Mouse (Mus musculus): Measurements from ENCODE around the gene Foxc1. TPM values are rescaled to one million over a fixed set of nuclear protein-coding genes. Genes with fewer than 3 reads are reported as not detected.

Foxc1 gene
- total and polyA plus RNA-seq, 3 experiments: 0.01 TPM; not detected in 2

- no peak overlapping the region for H3K27ac ChIP-seq (ENCODE audit: control insufficient read depth, low read depth, low read length)
- TF ChIP-seq BHLHE40 (IDR thresholded peaks at IDR 0.05; ENCODE audit: borderline replicate concordance, low read depth, low read length) (no peak), MAX (IDR thresholded peaks at IDR 0.05; ENCODE audit: low read length) (no peak), KAT2A (conservative IDR thresholded peaks at IDR 0.05; ENCODE audit: low read depth, low read length) (no peak), MYB (IDR thresholded peaks at IDR 0.05; ENCODE audit: low read depth, low read length) (no peak), RAD21 (IDR thresholded peaks at IDR 0.05; ENCODE audit: low read depth, low read length) (no peak)
- H3K9me3 ChIP-seq (replicated peaks; ENCODE audit: insufficient read depth, low read length): no peaks in the 10 kb centered on the region
- no peak overlapping the region for H3K9ac ChIP-seq (ENCODE audit: control insufficient read depth, low read depth, low read length, poor library complexity, severe bottlenecking)
- no peaks in the 10 kb centered on the region for H3K36me3 ChIP-seq (ENCODE audit: control insufficient read depth in 1 of 2, insufficient read depth in 2 of 2, low read length in 2 of 2)
- H3K79me2 ChIP-seq (ENCODE audit: control insufficient read depth, insufficient read depth, low read length, poor library complexity): no peaks in the 10 kb centered on the region
- no peak for DNase-seq (ENCODE audit: low read depth, low spot score)
- H3K27me3 ChIP-seq (ENCODE audit: control insufficient read depth in 1 of 2, insufficient read depth in 2 of 2, low read length in 2 of 2): no peaks in the 10 kb centered on the region
- no peak overlapping the region for H3K4me3 ChIP-seq (ENCODE audit: control insufficient read depth in 1 of 2, insufficient read depth in 1 of 2, low read depth in 2 of 2, low read length in 2 of 2)
- H3K4me1 ChIP-seq (ENCODE audit: control insufficient read depth in 1 of 2, insufficient read depth in 2 of 2, low read length in 2 of 2): no peaks in the 10 kb centered on the region
These were observed 13.4 kb downstream of the Foxc1 start for GRCm38 (mm10) chr13:31819664-31820405.

- Histone ChIP-seq H3K9me3 (replicated peaks; ENCODE audit: insufficient read depth, low read length) (no peaks in the 10 kb centered on the region), H3K27ac (ENCODE audit: control insufficient read depth, low read depth, low read length) (no peak overlapping the region), H3K79me2 (ENCODE audit: control insufficient read depth, insufficient read depth, low read length, poor library complexity) (no peaks in the 10 kb centered on the region), H3K9ac (ENCODE audit: control insufficient read depth, low read depth, low read length, poor library complexity, severe bottlenecking) (no peak overlapping the region), H3K4me1 (ENCODE audit: control insufficient read depth in 1 of 2, insufficient read depth in 2 of 2, low read length in 2 of 2) (no peaks in the 10 kb centered on the region), H3K36me3 (ENCODE audit: control insufficient read depth in 1 of 2, insufficient read depth in 2 of 2, low read length in 2 of 2) (no peaks in the 10 kb centered on the region), H3K4me3 (ENCODE audit: control insufficient read depth in 1 of 2, insufficient read depth in 1 of 2, low read depth in 2 of 2, low read length in 2 of 2) (no peak overlapping the region), H3K27me3 (ENCODE audit: control insufficient read depth in 1 of 2, insufficient read depth in 2 of 2, low read length in 2 of 2) (no peaks in the 10 kb centered on the region)
- TF ChIP-seq MEF2A (IDR thresholded peaks at IDR 0.05; ENCODE audit: extremely low read depth, insufficient replicate concordance, low read depth, low read length, poor library complexity, severe bottlenecking): no peak
- no peak for TF ChIP-seq EP300 (IDR thresholded peaks at IDR 0.05; ENCODE audit: low read depth in 1 of 2, low read length in 2 of 2)
- TF ChIP-seq BHLHE40 (IDR thresholded peaks at IDR 0.05; ENCODE audit: borderline replicate concordance, low read depth, low read length): no peak
- no peak for TF ChIP-seq CHD2 (IDR thresholded peaks at IDR 0.05; ENCODE audit: low read length)
- DNase-seq (ENCODE audit: low read depth, low spot score): no peak
These were observed 14.2 kb downstream of the Foxc1 start for GRCm38 (mm10) chr13:31820587-31821017.

GRCm38 (mm10) chr13:31821050-31821449 is 14.6 kb downstream of the Foxc1 start:
- no peak overlapping the region for H3K9ac ChIP-seq (ENCODE audit: control insufficient read depth, low read depth, low read length, poor library complexity, severe bottlenecking)
- TF ChIP-seq NRF1 (IDR thresholded peaks at IDR 0.05; ENCODE audit: insufficient read depth, low read depth, low read length, poor library complexity, severe bottlenecking) (no peak), ELF1 (IDR thresholded peaks at IDR 0.05; ENCODE audit: low read depth, low read length) (no peak), SIN3A (IDR thresholded peaks at IDR 0.05; ENCODE audit: low read length) (no peak), BHLHE40 (IDR thresholded peaks at IDR 0.05; ENCODE audit: borderline replicate concordance, low read depth, low read length) (no peak), MEF2A (IDR thresholded peaks at IDR 0.05; ENCODE audit: extremely low read depth, insufficient replicate concordance, low read depth, low read length, poor library complexity, severe bottlenecking) (no peak)
- H3K9me3 ChIP-seq (replicated peaks; ENCODE audit: insufficient read depth, low read length): no peaks in the 10 kb centered on the region
- H3K4me3 ChIP-seq (ENCODE audit: control insufficient read depth in 1 of 2, insufficient read depth in 1 of 2, low read depth in 2 of 2, low read length in 2 of 2): no peak overlapping the region
- H3K27me3 ChIP-seq (ENCODE audit: control insufficient read depth in 1 of 2, insufficient read depth in 2 of 2, low read length in 2 of 2): no peaks in the 10 kb centered on the region
- H3K4me1 ChIP-seq (ENCODE audit: control insufficient read depth in 1 of 2, insufficient read depth in 2 of 2, low read length in 2 of 2): no peaks in the 10 kb centered on the region
- DNase-seq (ENCODE audit: low read depth, low spot score): no peak
- H3K79me2 ChIP-seq (ENCODE audit: control insufficient read depth, insufficient read depth, low read length, poor library complexity): no peaks in the 10 kb centered on the region
- H3K27ac ChIP-seq (ENCODE audit: control insufficient read depth, low read depth, low read length): no peak overlapping the region
- H3K36me3 ChIP-seq (ENCODE audit: control insufficient read depth in 1 of 2, insufficient read depth in 2 of 2, low read length in 2 of 2): no peaks in the 10 kb centered on the region
